Mouse (Mus musculus): Measurements from ENCODE around the gene Rhd.
A peak's percentile ranks its signal among the peaks of the same experiment; 100 is the strongest.

- TF ChIP-seq POLR2A (IDR thresholded peaks at IDR 0.05; ENCODE audit: extremely low read depth, insufficient read depth, low read length): no peak
- peak; percentile 84 for TF ChIP-seq CTCF (IDR thresholded peaks at IDR 0.05; ENCODE audit: low read depth, low read length)
Measured at GRCm38 (mm10) chr4:134913413-134913812, 49.1 kb downstream of the Rhd start.
